Mouse (Mus musculus) adrenal gland (tissue): ENCODE data around the gene Qrfpr.

Experiments used
- intact Hi-C: fragments of 180-260 bp; cut with DNase I; formaldehyde crosslinking; loops from one replicate; pipeline ENCODE4 v1.15.1; 2025

Qrfpr gene

DNA sequence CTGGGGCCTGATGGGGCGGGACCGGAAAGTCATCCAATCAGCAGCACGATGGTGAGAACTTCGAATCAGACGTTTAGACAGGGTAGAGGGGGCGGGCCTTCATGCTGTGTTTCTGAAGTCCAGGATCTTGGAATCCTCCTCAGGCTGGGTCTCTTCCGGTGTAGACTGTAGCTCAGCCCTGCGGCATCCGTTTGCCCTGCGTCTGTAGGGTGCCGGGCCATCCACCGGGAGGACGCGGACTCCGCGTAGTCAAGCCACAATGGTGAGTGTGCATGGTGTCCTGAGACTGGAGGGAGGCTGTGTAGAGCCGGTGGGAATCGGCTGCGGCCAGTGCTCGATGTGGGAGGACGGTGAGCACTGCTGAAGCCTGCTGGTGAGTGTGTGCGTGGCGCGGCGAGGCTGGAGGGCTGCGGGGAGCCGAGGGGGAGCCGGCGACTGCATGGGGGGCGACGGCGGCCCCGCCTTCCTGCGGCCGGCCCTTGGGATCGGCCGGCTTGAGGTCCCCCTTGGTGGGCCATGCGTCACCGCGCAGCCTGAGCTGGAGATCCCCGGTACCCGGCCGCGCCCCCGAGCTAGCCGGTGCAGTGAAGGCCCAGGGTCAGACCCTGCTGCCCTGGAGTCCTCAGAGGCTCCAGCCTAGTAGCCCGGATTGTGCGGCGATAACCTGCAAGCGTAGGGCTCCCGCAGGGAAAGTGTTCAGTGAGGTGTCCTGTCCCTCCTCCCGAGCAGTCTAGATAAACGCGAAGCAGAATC is 71.0 kb downstream of the Qrfpr start, which contains the start of gene D3Ertd254e:
Gene D3Ertd254e (plus strand): TSS at position 84 of the 753 bp plus-strand sequence.
- intact Hi-C loops: no loop called here

DNA sequence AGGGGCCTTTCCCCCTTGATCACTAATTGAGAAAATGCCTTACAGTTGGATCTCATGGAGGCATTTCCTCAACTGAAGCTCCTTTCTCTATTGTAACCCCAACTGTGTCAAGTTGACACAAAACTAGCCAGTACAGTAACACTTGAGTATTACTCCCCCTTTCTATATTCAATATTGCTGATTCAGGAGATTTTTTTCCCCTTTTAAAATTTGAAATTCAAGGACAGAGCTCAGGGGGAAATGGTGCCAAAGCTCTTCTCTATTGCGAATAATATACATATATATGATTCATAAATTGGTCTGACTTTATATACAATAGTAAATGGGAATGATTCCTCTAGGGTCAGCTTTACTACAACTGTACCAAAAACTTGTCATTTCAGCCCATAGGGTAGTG is 71.6 kb downstream of the Qrfpr start:
- intact Hi-C loops: no loop called here

DNA sequence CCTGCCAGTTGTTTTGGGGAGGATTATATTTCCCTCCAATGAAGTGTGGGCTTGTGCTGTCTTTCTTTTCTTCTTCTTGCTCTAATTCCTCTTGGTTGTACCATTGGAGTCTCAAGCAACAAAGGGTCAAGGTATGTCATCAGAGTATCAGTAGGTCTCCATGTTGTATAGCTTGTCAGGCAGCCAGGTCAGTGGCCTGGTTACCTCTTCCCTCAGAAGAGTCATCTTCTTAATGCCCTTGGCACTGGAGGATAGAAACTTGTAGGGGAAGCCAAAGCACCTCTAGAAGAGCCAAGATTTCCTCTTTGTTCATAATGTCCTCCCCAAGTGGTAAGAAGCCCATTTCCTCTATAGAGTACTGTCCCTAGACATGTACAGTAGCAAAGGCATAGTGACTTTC is 83.1 kb downstream of the Qrfpr start:
- intact Hi-C loops: loop anchor here (5.0 to 10.0 kb wide), 2 partner anchors 164 to 452 kb away; no protein-coding TSS in a partner anchor

DNA sequence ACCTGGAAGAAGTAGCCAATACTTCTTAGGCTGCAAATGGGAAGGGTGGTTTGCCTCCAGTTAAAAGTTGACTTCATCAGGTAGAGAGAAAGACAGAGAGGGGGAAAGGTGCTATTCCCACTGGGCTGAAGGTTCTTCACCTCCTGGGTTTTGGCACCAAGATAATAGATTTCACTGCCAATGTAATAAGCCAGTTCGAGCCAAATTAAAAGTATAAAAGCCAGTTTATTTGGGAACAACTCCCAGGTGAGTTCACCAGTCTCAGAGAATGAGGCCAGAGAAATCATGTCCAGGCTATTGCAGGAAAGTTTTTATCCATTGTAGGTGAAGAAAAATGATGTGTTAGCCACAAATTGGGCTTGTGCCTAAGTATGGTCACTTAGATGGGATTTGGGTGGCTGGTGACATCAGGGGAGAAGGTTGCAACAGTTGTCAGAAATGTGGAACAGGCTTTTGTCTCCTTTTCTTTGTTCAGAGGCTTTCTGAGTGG is 83.9 kb downstream of the Qrfpr start:
- intact Hi-C loops: loop anchor here (5.0 to 10.0 kb wide), 2 partner anchors 163 to 451 kb away; no protein-coding TSS in a partner anchor

DNA sequence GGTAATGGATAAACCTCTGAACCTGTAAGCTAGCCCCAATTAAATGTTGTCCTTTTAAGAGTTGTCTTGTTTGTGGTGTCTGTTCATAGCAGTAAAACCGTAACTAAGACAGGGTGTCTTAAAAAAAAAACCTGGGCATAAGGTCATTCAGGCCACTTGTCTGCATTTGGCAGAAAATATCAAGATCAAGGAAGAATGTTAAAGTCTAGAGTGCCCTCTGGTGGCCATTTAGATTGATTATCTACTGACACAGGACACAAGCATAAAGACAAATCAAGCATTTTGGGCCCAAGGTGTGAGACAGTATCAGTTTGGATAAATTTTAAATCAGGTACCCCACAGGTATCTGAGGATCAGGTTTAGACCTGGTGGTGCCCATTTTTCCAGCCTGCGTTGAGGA is 84.6 kb downstream of the Qrfpr start:
- intact Hi-C loops: loop anchor here (5.0 to 10.0 kb wide), 2 partner anchors 163 to 450 kb away; no protein-coding TSS in a partner anchor

DNA sequence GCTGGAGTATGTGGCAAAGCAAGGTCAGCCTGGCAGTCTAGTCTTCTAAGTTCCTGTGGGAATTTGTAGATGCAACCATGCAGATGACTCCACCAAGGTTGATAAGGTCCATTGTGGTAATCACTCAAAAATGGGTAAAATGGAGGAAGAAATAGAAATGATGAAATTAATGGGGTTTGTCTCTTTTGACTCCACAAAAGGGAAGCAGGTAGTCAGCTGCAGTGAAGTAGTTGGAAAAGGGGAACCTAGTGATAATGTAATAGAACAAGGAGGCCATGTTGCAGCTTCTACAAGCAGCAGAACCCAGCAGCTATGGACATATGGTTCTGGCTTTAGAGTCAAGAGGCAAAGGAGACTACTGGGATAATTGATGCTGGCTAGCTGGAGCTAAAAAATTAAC is 86.0 kb downstream of the Qrfpr start:
- intact Hi-C loops: loop anchor here (5.0 to 10.0 kb wide), 2 partner anchors 161 to 449 kb away; no protein-coding TSS in a partner anchor
